Mouse (Mus musculus) C2C12 (cell line): ENCODE data around the gene Actl10. TPM values are rescaled to one million over a fixed set of nuclear protein-coding genes. Genes with fewer than 3 reads are reported as not detected.

ENCODE experiments used
- H3K27me3 ChIP-seq: one replicate; pipeline ENCODE4 v1.6.1; 2011; ENCODE audit not compliant: control insufficient read depth, insufficient read depth, insufficient read length
- H3K36me3 ChIP-seq: one replicate; pipeline ENCODE4 v1.6.1; 2011; ENCODE audit not compliant: control insufficient read depth, insufficient read depth
- H3K4me3 ChIP-seq: one replicate; pipeline ENCODE4 v1.5.1; 2011; ENCODE audit warnings: mild to moderate bottlenecking, control low read depth; ENCODE audit not compliant: poor library complexity, insufficient read depth, severe bottlenecking
- H3K79me2 ChIP-seq: one replicate; pipeline ENCODE4 v1.6.1; 2011; ENCODE audit not compliant: control insufficient read depth, insufficient read depth
- H3K79me3 ChIP-seq: one replicate; pipeline ENCODE4 v1.6.1; 2011; ENCODE audit warnings: low read depth, control low read depth
- H3ac ChIP-seq: one replicate; pipeline ENCODE3; 2011; ENCODE audit warnings: low read depth; ENCODE audit not compliant: control insufficient read depth, insufficient read length
- CEBPB ChIP-seq: IDR thresholded peaks from one replicate; pipeline ENCODE4 v1.6.1; 2011; ENCODE audit warnings: low read depth, mild to moderate bottlenecking, control low read depth, moderate library complexity
- CTCF ChIP-seq: IDR thresholded peaks from one replicate; pipeline ENCODE4 v1.5.1; 2011; ENCODE audit not compliant: control insufficient read depth, insufficient read depth, insufficient read length
- FOSL1 ChIP-seq: IDR thresholded peaks from one replicate; pipeline ENCODE4 v1.8.0; 2011; ENCODE audit warnings: mild to moderate bottlenecking, low read length; ENCODE audit not compliant: poor library complexity, insufficient read depth, severe bottlenecking
- MAX ChIP-seq: IDR thresholded peaks from one replicate; pipeline ENCODE4 v1.6.1; 2011; ENCODE audit warnings: mild to moderate bottlenecking, control low read depth
- MYOD1 ChIP-seq: IDR thresholded peaks from one replicate; pipeline ENCODE4 v1.6.1; 2011; ENCODE audit warnings: low read depth; ENCODE audit not compliant: control insufficient read depth, insufficient read length
- MYOG ChIP-seq: IDR thresholded peaks from one replicate; pipeline ENCODE4 v1.6.1; 2011; ENCODE audit not compliant: control insufficient read depth, insufficient read length; ENCODE audit errors: extremely low read depth
- USF1 ChIP-seq: IDR thresholded peaks from one replicate; pipeline ENCODE4 v1.6.1; 2011; ENCODE audit warnings: low read depth, mild to moderate bottlenecking, control low read depth, moderate library complexity
- polyA plus RNA-seq: library from polyadenylated mRNA; unstranded; fragments of >200 nt; fragmentation: generic; extraction: Trizol; gene quantifications from one replicate; pipeline ENCODE4 v1.2.1, GENCODE M21; 2012; ENCODE audit warnings: missing spikeins

Gene Actl10
- polyA plus RNA-seq, 1 experiment: 0.33 TPM

GRCm38 (mm10) chr2:154534704-154535270 is 16.8 kb upstream of the Actl10 start:
- no peaks in the 10 kb centered on the region for H3K27me3 ChIP-seq
- TF ChIP-seq USF1 (no peak), MYOG (no peak), FOSL1 (no peak), CTCF (no peak), CEBPB (no peak), MAX (no peak), MYOD1 (no peak)
- no peaks in the 10 kb centered on the region for H3K79me3 ChIP-seq
- no peaks in the 10 kb centered on the region for H3K79me2 ChIP-seq
- H3ac ChIP-seq: no peak overlapping the region
- peaks cover 51% of the 10 kb centered on the region for H3K36me3 ChIP-seq
- no peak overlapping the region for H3K4me3 ChIP-seq

DNA sequence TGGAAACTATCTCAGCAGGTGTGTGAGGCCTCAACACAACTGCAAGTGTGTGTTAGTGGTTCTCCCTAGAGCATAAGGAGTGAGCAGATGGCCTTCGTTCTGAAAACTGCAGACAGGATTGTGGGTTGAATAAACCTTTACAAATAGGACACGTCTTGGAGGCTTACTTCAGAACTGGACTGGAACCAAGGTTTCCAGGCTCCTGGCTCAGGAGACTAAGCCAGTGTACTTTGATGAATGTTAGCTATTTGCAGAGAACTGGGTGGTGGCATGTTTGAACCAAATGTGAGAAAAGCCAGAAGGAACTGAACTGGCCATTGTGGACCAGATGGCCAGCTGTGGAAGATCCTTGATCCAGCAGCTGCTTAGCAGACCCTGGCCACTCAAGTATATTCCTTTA is 13.3 kb upstream of the Actl10 start:
- Histone ChIP-seq H3K36me3 (peaks cover 21% of the 10 kb centered on the region), H3K4me3 (no peak overlapping the region), H3K79me3 (no peaks in the 10 kb centered on the region), H3K27me3 (no peaks in the 10 kb centered on the region), H3ac (no peak overlapping the region), H3K79me2 (no peaks in the 10 kb centered on the region)
- TF ChIP-seq CEBPB (no peak), USF1 (no peak), FOSL1 (no peak), CTCF (no peak), MYOD1 (no peak), MYOG (no peak), MAX (no peak)

DNA sequence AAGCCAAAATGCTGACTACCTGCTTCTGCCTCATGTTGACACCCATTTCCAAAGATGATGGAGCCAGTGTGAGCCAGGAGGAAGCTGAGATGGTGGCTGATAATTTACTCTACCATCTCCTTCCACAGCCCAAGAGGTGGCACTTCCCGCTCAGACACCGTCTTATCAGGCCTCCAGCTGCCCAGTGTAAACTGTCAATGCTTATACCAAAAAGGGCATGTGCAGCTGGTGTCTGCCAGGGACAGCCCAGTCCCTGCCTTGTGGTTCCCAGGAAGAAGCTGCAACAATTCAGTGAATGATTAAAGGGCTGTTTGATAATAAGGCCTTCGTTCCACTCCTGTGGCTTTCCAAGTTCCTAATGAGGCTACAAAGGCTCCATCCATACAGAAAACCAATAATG is 12.9 kb upstream of the Actl10 start:
- Histone ChIP-seq H3ac (no peak overlapping the region), H3K79me2 (no peaks in the 10 kb centered on the region), H3K36me3 (peaks cover 20% of the 10 kb centered on the region), H3K79me3 (no peaks in the 10 kb centered on the region), H3K27me3 (no peaks in the 10 kb centered on the region), H3K4me3 (no peak overlapping the region)
- no peak for TF ChIP-seq MAX
- TF ChIP-seq CTCF: no peak
- TF ChIP-seq CEBPB: no peak
- no peak for TF ChIP-seq USF1
- TF ChIP-seq MYOG: no peak
- no peak for TF ChIP-seq MYOD1
- TF ChIP-seq FOSL1: no peak

DNA sequence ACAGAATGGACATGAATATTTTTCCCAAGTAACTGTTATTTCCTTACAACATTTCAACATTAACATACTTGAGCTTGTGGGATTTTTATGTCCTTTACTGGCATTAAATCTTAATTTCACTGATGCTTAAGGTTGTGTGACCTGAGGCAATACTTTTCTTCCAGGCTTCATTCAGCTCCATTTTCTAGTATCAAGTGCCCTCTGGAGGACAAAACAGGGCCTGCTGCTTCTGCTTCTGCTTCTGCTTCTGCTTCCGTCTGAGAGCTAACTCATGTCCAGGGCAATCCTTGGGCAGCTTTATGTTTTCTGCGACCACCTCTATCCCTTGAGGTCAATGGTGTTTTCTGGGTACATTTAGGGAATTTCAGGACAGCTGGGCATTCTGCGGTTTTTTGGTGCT is 11.9 kb upstream of the Actl10 start:
- no peak for TF ChIP-seq MYOD1
- no peak for TF ChIP-seq MYOG
- TF ChIP-seq CTCF: no peak
- no peak for TF ChIP-seq FOSL1
- no peak for TF ChIP-seq USF1
- no peak for TF ChIP-seq CEBPB
- TF ChIP-seq MAX: no peak

GRCm38 (mm10) chr2:154541630-154542029 is 9.9 kb upstream of the Actl10 start:
- H3K79me3 ChIP-seq: no peaks in the 10 kb centered on the region
- peaks cover 9% of the 10 kb centered on the region for H3K36me3 ChIP-seq
- H3K27me3 ChIP-seq: no peaks in the 10 kb centered on the region
- H3K4me3 ChIP-seq: no peak overlapping the region
- TF ChIP-seq MYOG: no peak
- no peak for TF ChIP-seq MYOD1
- TF ChIP-seq CTCF: no peak
- TF ChIP-seq USF1: no peak
- TF ChIP-seq MAX: no peak
- no peak for TF ChIP-seq FOSL1
- no peak for TF ChIP-seq CEBPB
- H3ac ChIP-seq: no peak overlapping the region
- no peaks in the 10 kb centered on the region for H3K79me2 ChIP-seq

More for the DNA sequence above, 11.9 kb upstream of the Actl10 start:
- Histone ChIP-seq H3K4me3 (no peak overlapping the region), H3ac (no peak overlapping the region), H3K79me2 (no peaks in the 10 kb centered on the region), H3K79me3 (no peaks in the 10 kb centered on the region), H3K36me3 (peaks cover 17% of the 10 kb centered on the region), H3K27me3 (no peaks in the 10 kb centered on the region)

DNA sequence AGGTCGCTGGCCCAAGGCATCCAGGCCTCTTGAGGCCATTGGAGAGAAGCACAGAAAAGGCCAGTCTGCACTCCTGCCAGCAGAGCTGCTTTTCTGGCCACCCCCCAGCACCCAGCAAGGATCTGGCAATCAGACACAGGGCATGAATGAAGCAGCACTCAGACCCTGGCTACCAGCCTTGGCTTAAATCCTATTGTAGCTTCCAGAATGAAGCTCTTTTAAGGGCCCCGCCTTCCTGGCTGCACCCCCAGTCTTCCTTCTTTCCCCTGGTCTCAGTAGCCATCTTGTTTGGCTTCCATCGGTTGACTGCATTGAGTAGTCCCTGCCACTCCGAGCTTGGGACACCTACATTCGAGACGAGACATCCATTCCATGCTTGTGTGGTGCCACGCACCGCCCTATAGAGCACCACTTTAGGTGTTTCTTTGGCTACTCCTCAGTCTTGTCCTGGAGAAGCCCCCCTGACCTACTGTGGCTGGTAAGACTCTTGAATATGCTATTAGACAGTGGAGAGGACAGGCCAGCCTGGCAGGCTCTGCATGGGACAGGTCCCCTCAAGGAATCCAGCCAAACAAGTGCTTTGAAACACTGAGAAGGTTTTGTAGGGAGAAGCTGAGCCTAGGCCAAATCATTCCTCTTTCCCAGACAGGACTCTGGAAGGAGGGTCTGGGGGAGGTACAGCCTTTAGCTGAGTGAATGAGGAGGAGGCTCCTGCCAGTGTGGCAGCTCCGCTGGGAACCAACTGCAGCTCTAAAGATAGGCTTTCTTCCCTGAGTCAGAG is 7.8 kb upstream of the Actl10 start:
- peaks cover 4% of the 10 kb centered on the region for H3K36me3 ChIP-seq
- no peak overlapping the region for H3K4me3 ChIP-seq
- no peaks in the 10 kb centered on the region for H3K79me2 ChIP-seq
- H3ac ChIP-seq: no peak overlapping the region
- TF ChIP-seq CTCF: no peak
- TF ChIP-seq FOSL1: no peak
- no peak for TF ChIP-seq MYOG
- TF ChIP-seq CEBPB: no peak
- no peak for TF ChIP-seq MYOD1
- TF ChIP-seq MAX: no peak
- no peak for TF ChIP-seq USF1
- H3K79me3 ChIP-seq: no peaks in the 10 kb centered on the region
- no peaks in the 10 kb centered on the region for H3K27me3 ChIP-seq
